Mouse (Mus musculus) left cerebral cortex, postnatal 14 days (tissue): Measurements from ENCODE around the gene Ppl. TPM values are rescaled to one million over a fixed set of nuclear protein-coding genes. Genes with fewer than 3 reads are reported as not detected.

Experiments used
- DNase-seq, 2 experiments: peaks; one replicate each; pipeline ENCODE4 v3.0.0; 2021 to 2022; ENCODE audit warnings: low spot score in 2 of 2, mixed read lengths in 1 of 2
- intact Hi-C: fragments of 180-260 bp; cut with DNase I; formaldehyde crosslinking; loops from one replicate; pipeline ENCODE4 v1.15.1; 2025
- total RNA-seq, 2 experiments: library from RNA; stranded (reverse); gene quantifications; 2 replicates each; pipeline ENCODE4 v1.2.3; 2021

The Ppl gene
- total RNA-seq, 2 experiments from 2014 or later: 0.04 to 0.53 TPM

GRCm38 (mm10) chr16:5050251-5051110 lies 81.7 kb downstream of the Ppl start:
- intact Hi-C loops: loop anchor here (5.0 kb wide), 1 partner anchor 97 kb away; the partner anchor contains the start of gene Sec14l5
- peak; percentile 77 to 79 for DNase-seq

GRCm38 (mm10) chr16:5049774-5050234 lies 82.4 kb downstream of the Ppl start, which contains the start of the genes Glyr1 and Ubn1:
Gene Glyr1 (minus strand): TSS chr16:5049863.
Gene Ubn1 (plus strand): TSS chr16:5050057.
- intact Hi-C loops: loop anchor here (5.0 to 10.0 kb wide), 2 partner anchors 97 to 355 kb away; partner anchors contain the start of gene Sec14l5

GRCm38 (mm10) chr16:5049182-5049773 lies 82.9 kb downstream of the Ppl start:
- DNase-seq: no peak
- intact Hi-C loops: loop anchor here (10.0 kb wide), 1 partner anchor 354 kb away; no protein-coding TSS in a partner anchor

More at GRCm38 (mm10) chr16:5049774-5050234, 82.4 kb downstream of the Ppl start, which contains the start of the genes Glyr1 and Ubn1:
- peak; percentile 100 for DNase-seq

- no peak for DNase-seq
- intact Hi-C loops: loop anchor here (10.0 kb wide), 1 partner anchor 351 kb away; no protein-coding TSS in a partner anchor
These were observed 86.9 kb downstream of the Ppl start for GRCm38 (mm10) chr16:5045322-5045721.

- intact Hi-C loops: no loop called here
- DNase-seq: no peak
These were observed 95.5 kb downstream of the Ppl start for GRCm38 (mm10) chr16:5036649-5037234.

Other genes with a start within 250 kb of the Ppl start
- 100 to 1,000 TPM; 198 to 203 TPM for gene Mgrn1, start 246.2 kb downstream of the Ppl start, total RNA-seq
- gene Nudt16l1, start 193.7 kb downstream of the Ppl start, total RNA-seq: 10 to 100 TPM; 66.7 to 70.3 TPM
- 10 to 100 TPM; 50.1 TPM for gene Anks3, start 168.2 kb downstream of the Ppl start, total RNA-seq
- not detected for gene Sept12, start 134.6 kb downstream of the Ppl start, total RNA-seq
- gene Smim22, start 125.1 kb downstream of the Ppl start, total RNA-seq: not detected
- 100 to 1,000 TPM; 202 to 212 TPM for gene Rogdi, start 118.9 kb downstream of the Ppl start, total RNA-seq
- 100 to 1,000 TPM; 141 to 156 TPM for gene Glyr1, start 82.6 kb downstream of the Ppl start, total RNA-seq
- gene Ubn1, start 82.4 kb downstream of the Ppl start, total RNA-seq: 10 to 100 TPM; 41.9 to 42.1 TPM
- 1 to 10 TPM; 1.2 to 1.5 TPM for gene Sec14l5, start 14.7 kb upstream of the Ppl start, total RNA-seq
- gene Nagpa, start 71.6 kb upstream of the Ppl start, total RNA-seq: 1 to 10 TPM; 7.4 to 10.0 TPM
- 10 to 100 TPM in 1 of 2 experiments, 1 to 10 TPM in 1; 8.8 to 11.3 TPM for gene AU021092, start 89.9 kb upstream of the Ppl start, total RNA-seq
- 10 to 100 TPM; 26.9 to 29.7 TPM for gene Alg1, start 101.2 kb upstream of the Ppl start, total RNA-seq
- 1 to 10 TPM; 3.7 to 4.2 TPM for gene Eef2kmt, start 123.6 kb upstream of the Ppl start, total RNA-seq